ENCODE assay signal across 16 mouse cellular contexts in the genomic region with DNA sequence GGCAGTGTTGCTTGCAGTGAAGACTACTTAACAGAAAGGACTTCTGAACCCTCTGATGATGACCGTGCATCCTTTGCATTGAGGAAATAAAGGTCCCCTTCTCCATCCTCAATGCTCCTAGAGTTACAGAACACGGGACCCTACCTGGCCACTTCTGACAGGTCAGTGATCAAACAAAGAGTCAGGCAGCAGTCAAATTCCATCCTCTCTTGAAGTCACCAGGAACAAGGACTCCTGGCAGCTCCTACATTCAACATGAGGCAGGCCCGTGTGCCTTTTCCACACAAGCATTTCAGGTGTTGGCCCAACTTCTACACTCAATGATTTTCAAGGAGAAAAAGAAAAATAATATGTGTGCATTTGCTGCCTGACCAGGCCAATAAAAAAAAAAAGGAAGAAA.
"Had no signal": no experiment of that assay in that cellular context is flagged by ENCODE, and none has a peak within 500 bp of the region (broad histone marks: within the 10 kb centered on the region; RNA-seq: fewer than 3 reads in every experiment).

No protein-coding gene starts in this region.

- DNase-seq: liver, embryonic 13.5 days; liver, postnatal 0 days; lung, postnatal 10 days; right cerebral cortex, postnatal 14 days; thymus, adult 2 months; thymus, postnatal 25 days; thymus, postnatal 4 days had no signal

- H3K36me3 ChIP-seq: midbrain, embryonic 13.5 days; midbrain, embryonic 15.5 days; neural tube, embryonic 12.5 days; stomach, embryonic 15.5 days had no signal

- H3K9ac ChIP-seq: liver, embryonic 13.5 days; liver, embryonic 15.5 days; liver, postnatal 0 days; midbrain, embryonic 13.5 days; midbrain, embryonic 15.5 days; neural tube, embryonic 12.5 days; stomach, embryonic 15.5 days had no signal

- H3K9me3 ChIP-seq: liver, embryonic 13.5 days; liver, embryonic 15.5 days; megakaryocyte, embryonic 14.5 days; midbrain, embryonic 13.5 days; midbrain, embryonic 15.5 days; neural tube, embryonic 12.5 days; stomach, embryonic 15.5 days had no signal

- ATAC-seq: liver, postnatal 0 days; midbrain, embryonic 13.5 days; midbrain, embryonic 15.5 days had no signal

- H3K27ac ChIP-seq: liver, embryonic 13.5 days; liver, embryonic 15.5 days; midbrain, embryonic 13.5 days; midbrain, embryonic 15.5 days; neural tube, embryonic 12.5 days; stomach, embryonic 15.5 days; stomach, postnatal 0 days had no signal

- H3K27me3 ChIP-seq: liver, embryonic 13.5 days; liver, embryonic 15.5 days; megakaryocyte, embryonic 14.5 days; midbrain, embryonic 13.5 days; midbrain, embryonic 15.5 days; neural tube, embryonic 12.5 days; stomach, embryonic 15.5 days had no signal

- H3K4me3 ChIP-seq: liver, embryonic 13.5 days; liver, embryonic 15.5 days; midbrain, embryonic 13.5 days; midbrain, embryonic 15.5 days; neural tube, embryonic 12.5 days; stomach, embryonic 15.5 days had no signal

- H3K4me2 ChIP-seq: liver, embryonic 11.5 days; liver, embryonic 13.5 days; liver, embryonic 15.5 days; midbrain, embryonic 11.5 days; midbrain, embryonic 13.5 days; midbrain, embryonic 15.5 days; neural tube, embryonic 12.5 days; stomach, embryonic 15.5 days had no signal

- H3K4me1 ChIP-seq: liver, embryonic 13.5 days; liver, embryonic 15.5 days; midbrain, embryonic 13.5 days; midbrain, embryonic 15.5 days; neural tube, embryonic 12.5 days; stomach, embryonic 15.5 days had no signal
